ENCODE assay signal across 9 mouse cellular contexts in the genomic region with DNA sequence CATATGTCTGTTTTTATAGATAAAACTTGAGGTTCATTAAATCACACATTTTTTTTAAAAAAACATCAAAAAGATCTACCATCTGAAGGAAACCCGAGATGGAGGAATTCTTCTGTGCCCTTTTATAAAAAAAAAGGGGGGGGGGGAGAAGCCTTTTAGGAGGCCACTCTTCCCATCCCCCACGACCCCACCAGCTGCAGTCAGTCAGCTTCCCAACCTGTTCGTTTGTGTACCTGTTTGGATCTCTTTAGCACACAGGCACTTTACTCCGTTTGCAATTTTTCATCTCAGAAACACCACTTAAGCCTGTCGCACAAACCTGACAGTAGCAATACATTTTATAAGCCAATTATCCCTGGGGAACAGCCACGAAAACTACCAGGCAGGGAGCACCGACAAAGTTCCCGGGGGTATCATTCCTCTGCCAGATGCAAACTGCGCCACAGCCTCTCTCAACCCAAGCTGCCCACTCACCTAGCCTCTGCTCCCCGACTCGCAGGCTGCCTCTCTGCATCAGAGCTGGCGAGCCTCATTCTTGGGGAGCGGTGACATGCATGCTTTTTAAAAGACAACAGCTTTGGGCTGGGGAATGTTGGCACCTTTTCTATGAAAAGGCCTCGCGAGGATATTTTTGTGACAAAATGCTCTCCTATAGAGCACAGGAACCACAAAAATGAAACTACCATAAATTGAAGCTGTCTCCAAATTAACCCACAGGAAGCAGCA. TPM values are rescaled to one million over a fixed set of nuclear protein-coding genes. Genes with fewer than 3 reads are reported as not detected.
DNase-seq lines count a peak whose midpoint lies in the region; ATAC-seq and TF ChIP-seq lines count a peak whose summit lies in the region.
"Had no signal": no experiment of that assay in that cellular context is flagged by ENCODE, and none has a peak within 500 bp of the region (broad histone marks: within the 10 kb centered on the region; RNA-seq: fewer than 3 reads in every experiment).

No protein-coding gene starts in this region.

- no peak for ATAC-seq in heart, embryonic 13.5 days (ENCODE audit: extremely low read depth, insufficient number of reproducible peaks, low FRiP score, low TSS enrichment)
- no peak for ATAC-seq in forebrain, embryonic 13.5 days
- ATAC-seq in liver, embryonic 15.5 days (ENCODE audit: insufficient read depth): no peak

- TF ChIP-seq CTCF in heart, adult 2 months (IDR thresholded peaks at IDR 0.05): no peak

- WGBS in heart, embryonic 13.5 days: 47% methylated on average over 15 of the region's 15 CpGs
- 61% methylated on average over 15 of the region's 15 CpGs for WGBS in heart, adult 2 months
- 17% methylated on average over 15 of the region's 15 CpGs for WGBS in forebrain, embryonic 13.5 days
- 23% methylated on average over 15 of the region's 15 CpGs for WGBS in liver, embryonic 15.5 days (ENCODE audit: insufficient replicate concordance)

- H3K79me2 ChIP-seq in heart, adult 2 months (replicated peaks; ENCODE audit: control insufficient read depth, insufficient read depth, low read length): no peaks in the 10 kb centered on the region

- no peak overlapping the region for H3K9ac ChIP-seq in heart, embryonic 13.5 days
- no peak overlapping the region for H3K9ac ChIP-seq in heart, adult 2 months (ENCODE audit: low read depth, low read length)
- 0 out of 2 replicates have a peak overlapping the region, but pooled peaks have one; percentile 70 for H3K9ac ChIP-seq in forebrain, embryonic 13.5 days
- no peak overlapping the region for H3K9ac ChIP-seq in liver, embryonic 15.5 days

- no peak for DNase-seq in heart, adult 2 months
- peak; percentile 40 for DNase-seq in Muller cell, postnatal 12 days (ENCODE audit: inconsistent ontology term)
- DNase-seq in adrenal gland, postnatal 25 days: no peak
- no peak for DNase-seq in urinary bladder, postnatal 36 days (ENCODE audit: low spot score in 2 of 2)
- no peak for DNase-seq in adipocyte (ENCODE audit: low spot score)

- no peaks in the 10 kb centered on the region for H3K9me3 ChIP-seq in heart, embryonic 13.5 days
- H3K9me3 ChIP-seq in forebrain, embryonic 13.5 days (replicated peaks): no peaks in the 10 kb centered on the region
- H3K9me3 ChIP-seq in liver, embryonic 15.5 days (replicated peaks): no peaks in the 10 kb centered on the region

- TF ChIP-seq EP300 in heart, adult 2 months (IDR thresholded peaks at IDR 0.05; ENCODE audit: insufficient read depth, low read depth, low read length): no peak

- H3K27ac ChIP-seq in heart, embryonic 13.5 days (replicated peaks): no peak overlapping the region
- no peak overlapping the region for H3K27ac ChIP-seq in heart, adult 2 months
- no peak overlapping the region for H3K27ac ChIP-seq in forebrain, embryonic 13.5 days
- H3K27ac ChIP-seq in liver, embryonic 15.5 days (replicated peaks): no peak overlapping the region

- peaks cover 88% of the 10 kb centered on the region for H3K27me3 ChIP-seq in heart, embryonic 13.5 days (replicated peaks)
- peaks cover 2% of the 10 kb centered on the region; the same call in 1 of the 2 replicates for H3K27me3 ChIP-seq in heart, adult 2 months (ENCODE audit: control insufficient read depth, insufficient read depth, low read length)
- H3K27me3 ChIP-seq in forebrain, embryonic 13.5 days: peaks cover 52% of the 10 kb centered on the region
- peaks cover 87% of the 10 kb centered on the region for H3K27me3 ChIP-seq in liver, embryonic 15.5 days

- TF ChIP-seq POLR2A in heart, adult 2 months (IDR thresholded peaks at IDR 0.05; ENCODE audit: insufficient read depth, low read depth, low read length): no peak

- H3K4me1 ChIP-seq in heart, embryonic 13.5 days: peaks cover 16% of the 10 kb centered on the region
- no peaks in the 10 kb centered on the region for H3K4me1 ChIP-seq in heart, adult 2 months (ENCODE audit: control insufficient read depth, insufficient read depth, low read length)
- peaks cover 17% of the 10 kb centered on the region for H3K4me1 ChIP-seq in forebrain, embryonic 13.5 days
- peaks cover 37% of the 10 kb centered on the region for H3K4me1 ChIP-seq in liver, embryonic 15.5 days (replicated peaks)

- H3K36me3 ChIP-seq in heart, embryonic 13.5 days: no peaks in the 10 kb centered on the region
- no peaks in the 10 kb centered on the region for H3K36me3 ChIP-seq in heart, adult 2 months (ENCODE audit: control insufficient read depth, insufficient read depth, low read length)
- H3K36me3 ChIP-seq in forebrain, embryonic 13.5 days (ENCODE audit: poor library complexity, severe bottlenecking): no peaks in the 10 kb centered on the region
- no peaks in the 10 kb centered on the region for H3K36me3 ChIP-seq in liver, embryonic 15.5 days (replicated peaks)
- H3K36me3 ChIP-seq: G1E had no signal

- intact Hi-C loops in heart, adult 2 months (cut with DNase I): no loop called here

- peak overlapping the region; percentile 97 for H3K4me2 ChIP-seq in heart, embryonic 13.5 days
- peak overlapping the region; percentile 89 for H3K4me2 ChIP-seq in forebrain, embryonic 13.5 days
- peak overlapping the region; percentile 86 for H3K4me2 ChIP-seq in liver, embryonic 15.5 days

- H3K4me3 ChIP-seq in heart, embryonic 13.5 days: peak overlapping the region; percentile 76
- H3K4me3 ChIP-seq in heart, adult 2 months: no peak overlapping the region
- H3K4me3 ChIP-seq in forebrain, embryonic 13.5 days: peak overlapping the region; percentile 63
- peak overlapping the region; percentile 64 for H3K4me3 ChIP-seq in liver, embryonic 15.5 days (replicated peaks)

RNA-seq across cellular contexts. Expression of gene Epb41l4b, which starts 2.1 kb away (rescaled TPM):
- polyA plus RNA-seq in heart, embryonic 13.5 days (2015; fragmentation: Nextera tagmentation; extraction: Ambion mirVana): 0.46 and 0.64 TPM in 2 replicates
- total RNA-seq in heart, adult 2 months (2021): 1 to 10 TPM; 2.6 to 3.0 TPM
- polyA plus RNA-seq in heart, adult 2 months (2012; rRNA removed): 1.9 and 2.3 TPM in 2 replicates
- polyA plus RNA-seq in forebrain, embryonic 13.5 days (2015; fragmentation: Nextera tagmentation; extraction: Ambion mirVana): 0.56 and 0.67 TPM in 2 replicates
- 2.0 and 2.4 TPM in 2 replicates for polyA plus RNA-seq in liver, embryonic 15.5 days (2015; fragmentation: Nextera tagmentation; extraction: Ambion mirVana)
- total RNA-seq in adrenal gland, postnatal 25 days (2021): 1.4 and 2.3 TPM in 2 replicates
- polyA plus RNA-seq: G1E had no signal
